Mouse (Mus musculus) left cerebral cortex, adult 9 months (tissue): ENCODE data around the gene Uvrag.
A peak's percentile ranks its signal among the peaks of the same experiment; 100 is the strongest.

ENCODE experiments used
- DNase-seq, 2 experiments: peaks; one replicate each; pipeline ENCODE4 v3.0.0; 2022; ENCODE audit warnings: low spot score in 2 of 2

The Uvrag gene

GRCm38 (mm10) chr7:99060476-99060875 is 80.5 kb downstream of the Uvrag start:
- DNase-seq: no peak

GRCm38 (mm10) chr7:99059934-99060333 is 81.0 kb downstream of the Uvrag start:
- no peak for DNase-seq

- no peak for DNase-seq
Measured at GRCm38 (mm10) chr7:99057053-99057630, 83.8 kb downstream of the Uvrag start.

- DNase-seq: no peak
Measured at GRCm38 (mm10) chr7:99053626-99054025, 87.3 kb downstream of the Uvrag start.

- no peak for DNase-seq
Measured at GRCm38 (mm10) chr7:99052471-99053241, 88.3 kb downstream of the Uvrag start.

- peak in 1 of 2 experiments; percentile 28 for DNase-seq
Measured at GRCm38 (mm10) chr7:99050882-99051281, 90.1 kb downstream of the Uvrag start.

GRCm38 (mm10) chr7:99049897-99050296 is 91.0 kb downstream of the Uvrag start:
- no peak for DNase-seq

- DNase-seq: peak in 1 of 2 experiments; percentile 49
Measured at GRCm38 (mm10) chr7:99046545-99047206, 94.3 kb downstream of the Uvrag start.

GRCm38 (mm10) chr7:99045525-99045924 is 95.4 kb downstream of the Uvrag start:
- DNase-seq: no peak

- no peak for DNase-seq
Measured at GRCm38 (mm10) chr7:99043923-99044322, 97.0 kb downstream of the Uvrag start.

- DNase-seq: no peak
Measured at GRCm38 (mm10) chr7:99043322-99043721, 97.6 kb downstream of the Uvrag start.

GRCm38 (mm10) chr7:99041818-99042217 is 99.1 kb downstream of the Uvrag start:
- DNase-seq: no peak

- DNase-seq: no peak
Measured at GRCm38 (mm10) chr7:99039912-99040311, 101.0 kb downstream of the Uvrag start.

GRCm38 (mm10) chr7:99036284-99036683 is 104.7 kb downstream of the Uvrag start:
- DNase-seq: no peak

- DNase-seq: no peak
Measured at GRCm38 (mm10) chr7:99034909-99035308, 106.0 kb downstream of the Uvrag start.

GRCm38 (mm10) chr7:99033838-99034237 is 107.1 kb downstream of the Uvrag start:
- no peak for DNase-seq

- no peak for DNase-seq
Measured at GRCm38 (mm10) chr7:99033314-99033713, 107.6 kb downstream of the Uvrag start.

- no peak for DNase-seq
Measured at GRCm38 (mm10) chr7:99032051-99032450, 108.9 kb downstream of the Uvrag start.

GRCm38 (mm10) chr7:99028108-99028507 is 112.8 kb downstream of the Uvrag start:
- no peak for DNase-seq

- DNase-seq: no peak
Measured at GRCm38 (mm10) chr7:99027185-99027584, 113.8 kb downstream of the Uvrag start.

GRCm38 (mm10) chr7:99025989-99026388 is 115.0 kb downstream of the Uvrag start:
- no peak for DNase-seq

- no peak for DNase-seq
Measured at GRCm38 (mm10) chr7:99025265-99025664, 115.7 kb downstream of the Uvrag start.

GRCm38 (mm10) chr7:99024791-99025190 is 116.2 kb downstream of the Uvrag start:
- DNase-seq: no peak
